Mouse (Mus musculus): ENCODE data around the gene Trnp1.

Trnp1 gene

GRCm38 (mm10) chr4:133461362-133461761, 37.0 kb downstream of the Trnp1 start:
- no peak for DNase-seq (ENCODE audit: low read depth in 1 of 2, low spot score in 2 of 2)

DNA sequence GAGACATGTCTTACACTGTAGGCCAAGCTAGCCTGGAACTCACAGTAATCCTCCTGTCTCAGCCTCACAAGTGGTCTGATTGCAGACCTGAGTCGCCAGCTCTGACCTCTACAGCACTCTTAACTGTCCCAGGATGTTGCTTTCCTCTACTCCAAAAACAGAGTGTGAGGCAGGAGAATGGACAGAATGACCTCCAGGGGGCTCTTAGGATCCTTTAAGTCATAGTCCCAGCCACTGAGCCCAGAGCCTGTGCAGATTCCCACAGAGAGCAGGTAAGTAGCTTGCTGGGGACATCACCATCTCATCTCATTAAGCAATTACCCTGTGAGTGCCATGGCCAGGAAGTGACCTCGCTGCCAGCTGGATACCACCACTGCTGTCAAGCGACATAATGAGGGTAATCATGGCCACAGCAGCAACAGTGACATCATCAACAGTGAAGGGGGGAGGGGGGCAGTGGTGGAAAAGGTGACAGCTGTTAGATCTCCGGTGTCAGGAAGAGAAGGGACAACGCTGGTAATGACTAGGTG, 37.5 kb downstream of the Trnp1 start:
- no peak for DNase-seq (ENCODE audit: low read depth in 1 of 2, low spot score in 2 of 2)

- DNase-seq (ENCODE audit: low read depth in 1 of 2, low spot score in 2 of 2): no peak
Observed at GRCm38 (mm10) chr4:133460006-133460405, 38.3 kb downstream of the Trnp1 start.

DNA sequence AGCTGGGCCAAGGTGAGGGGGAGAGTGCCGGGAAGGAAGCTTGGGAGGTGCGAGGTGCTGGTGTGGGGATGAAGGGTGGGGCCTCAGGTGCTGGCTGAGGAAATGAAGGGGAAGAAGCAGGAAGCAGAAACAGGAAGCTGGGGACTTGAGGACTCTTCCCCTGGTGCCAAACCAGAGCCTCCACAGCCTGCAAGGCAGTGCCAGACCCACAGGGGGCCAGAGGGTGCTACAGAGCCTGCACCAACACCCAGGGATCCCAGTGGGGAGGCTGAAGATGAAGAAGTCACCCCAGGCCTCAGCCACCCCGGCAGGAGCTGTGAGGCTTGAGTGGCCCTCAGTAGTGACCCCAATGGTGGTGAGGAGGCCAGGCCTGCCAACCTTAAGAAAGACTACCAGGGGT, 40.3 kb downstream of the Trnp1 start:
- DNase-seq (ENCODE audit: low read depth in 1 of 2, low spot score in 2 of 2): peak in 1 of 2 experiments; percentile 23

GRCm38 (mm10) chr4:133452433-133452832, 45.9 kb downstream of the Trnp1 start:
- DNase-seq (ENCODE audit: low read depth in 1 of 2, low spot score in 2 of 2): no peak

DNA sequence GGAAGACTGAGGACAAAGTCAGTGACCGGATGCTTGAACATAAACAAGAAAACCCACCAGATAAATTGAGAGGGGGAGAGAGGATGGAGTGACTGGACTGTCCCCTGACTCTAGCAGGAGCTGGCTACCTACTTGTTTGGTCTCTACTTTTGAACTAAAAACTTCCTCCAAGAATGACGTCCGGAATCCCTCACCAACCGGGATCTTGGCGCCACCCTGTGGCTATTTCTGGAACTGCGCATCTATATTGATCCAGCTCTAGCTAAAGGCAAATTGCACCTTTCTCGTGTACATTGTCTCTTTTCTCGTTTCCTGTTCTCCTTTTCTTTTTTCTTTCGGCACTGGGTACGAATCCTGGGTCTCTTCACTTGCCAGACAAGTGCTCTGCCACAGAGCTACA, 46.8 kb downstream of the Trnp1 start:
- DNase-seq (ENCODE audit: low read depth in 1 of 2, low spot score in 2 of 2): peak; percentile 32 to 75

DNA sequence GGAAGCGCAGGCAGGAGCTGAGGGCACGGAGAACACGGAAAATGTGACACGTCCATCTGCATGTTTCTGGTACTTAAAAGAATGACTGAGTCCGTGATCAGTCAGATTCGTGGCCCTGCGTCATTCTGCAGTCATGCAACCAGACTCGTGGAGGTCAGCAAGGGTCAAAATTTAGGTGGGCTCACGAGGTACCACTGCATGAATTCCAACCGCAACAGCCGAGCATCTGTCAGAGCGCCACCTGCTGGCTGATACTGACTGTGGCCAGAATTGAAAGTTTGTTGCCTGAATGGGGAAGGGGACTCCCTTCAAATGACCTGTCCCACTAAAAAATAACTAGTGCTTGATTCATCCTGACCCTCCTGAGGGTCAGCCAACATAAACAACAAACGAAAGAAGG, 48.6 kb downstream of the Trnp1 start:
- peak in 1 of 2 experiments; percentile 21 for DNase-seq (ENCODE audit: low read depth in 1 of 2, low spot score in 2 of 2)

GRCm38 (mm10) chr4:133448708-133449388, 49.5 kb downstream of the Trnp1 start:
- DNase-seq (ENCODE audit: low read depth in 1 of 2, low spot score in 2 of 2): no peak

DNA sequence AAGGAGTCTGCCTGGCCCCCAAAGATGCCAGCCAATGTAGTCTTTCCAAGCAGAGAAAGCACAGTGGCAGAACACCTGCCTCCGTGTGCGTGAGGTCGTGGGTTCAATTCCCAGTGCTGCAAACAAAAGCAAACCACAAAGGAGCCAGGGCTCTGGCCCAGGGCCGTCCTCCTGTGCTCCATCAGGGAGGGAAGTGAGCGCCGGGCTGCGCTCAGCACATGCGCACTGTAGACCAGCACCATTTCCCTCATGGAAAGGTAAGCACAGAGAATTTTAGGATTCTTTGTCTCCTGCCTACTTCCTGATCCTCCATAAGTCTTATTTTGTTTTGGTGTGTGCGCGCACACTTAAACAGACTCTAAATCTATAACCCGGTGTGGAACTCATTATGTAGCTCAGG, 50.4 kb downstream of the Trnp1 start:
- no peak for DNase-seq (ENCODE audit: low read depth in 1 of 2, low spot score in 2 of 2)

GRCm38 (mm10) chr4:133447366-133447765, 51.0 kb downstream of the Trnp1 start:
- DNase-seq (ENCODE audit: low read depth in 1 of 2, low spot score in 2 of 2): no peak

GRCm38 (mm10) chr4:133445727-133446126, 52.6 kb downstream of the Trnp1 start:
- DNase-seq (ENCODE audit: low read depth in 1 of 2, low spot score in 2 of 2): no peak

DNA sequence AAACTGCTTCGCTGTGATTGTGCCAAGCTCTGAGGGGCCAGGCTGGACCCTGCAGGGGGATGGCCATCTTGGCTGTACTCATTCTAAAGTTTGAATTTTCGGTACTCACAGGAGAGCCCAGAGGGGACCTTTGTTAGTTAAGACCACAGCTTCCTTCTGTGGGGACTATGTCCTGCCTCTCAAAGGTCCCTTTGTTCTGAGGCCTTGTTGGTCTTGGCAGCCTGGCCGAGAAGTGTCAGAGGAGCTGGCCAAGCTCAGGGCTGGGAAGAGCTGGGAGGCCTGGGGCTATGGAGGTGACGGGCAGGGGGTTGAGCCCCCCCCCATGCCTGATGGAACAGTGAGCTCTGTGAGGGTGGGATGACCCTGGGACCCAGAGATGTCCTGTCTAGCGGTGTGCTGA, 55.3 kb downstream of the Trnp1 start:
- DNase-seq (ENCODE audit: low read depth in 1 of 2, low spot score in 2 of 2): no peak

GRCm38 (mm10) chr4:133442194-133442593, 56.2 kb downstream of the Trnp1 start:
- DNase-seq (ENCODE audit: low read depth in 1 of 2, low spot score in 2 of 2): no peak
